ENCODE assay signal across 8 mouse cellular contexts in genomic region chr13:30974247-30974630, GRCm38 (mm10). TPM values are rescaled to one million over a fixed set of nuclear protein-coding genes. Genes with fewer than 3 reads are reported as not detected.
A peak's percentile ranks its signal among the peaks of the same experiment; 100 is the strongest.
DNase-seq lines count a peak whose midpoint lies in the region; ATAC-seq and TF ChIP-seq lines count a peak whose summit lies in the region.

No protein-coding gene starts in this region.

- peaks cover 13% of the 10 kb centered on the region for H3K4me1 ChIP-seq in thymus, adult 2 months (replicated peaks; ENCODE audit: control insufficient read depth, insufficient read depth, low read length)
- H3K4me1 ChIP-seq in liver, embryonic 11.5 days (replicated peaks; ENCODE audit: control insufficient read depth, insufficient read depth, low read length), result peaks cover 12% of the 10 kb centered on the region
- H3K4me1 ChIP-seq in stomach, postnatal 0 days (replicated peaks; ENCODE audit: control insufficient read depth, insufficient read depth), result no peaks in the 10 kb centered on the region

- H3K9ac ChIP-seq in liver, embryonic 11.5 days (ENCODE audit: low read depth, low read length), result peak overlapping the region; percentile 89
- peak overlapping the region; percentile 96; the same call in 1 of the 2 replicates for H3K9ac ChIP-seq in stomach, postnatal 0 days (ENCODE audit: low read length)

- 41% methylated on average over 5 of the region's 5 CpGs for WGBS in thymus, adult 2 months
- 19% methylated on average over 5 of the region's 5 CpGs for WGBS in liver, embryonic 11.5 days
- WGBS in stomach, postnatal 0 days, result 21% methylated on average over 5 of the region's 5 CpGs

- no peaks in the 10 kb centered on the region for H3K36me3 ChIP-seq in thymus, adult 2 months (ENCODE audit: control insufficient read depth, insufficient read depth, low read length)
- no peaks in the 10 kb centered on the region for H3K36me3 ChIP-seq in liver, embryonic 11.5 days (ENCODE audit: control insufficient read depth, insufficient read depth, low read length)
- no peaks in the 10 kb centered on the region for H3K36me3 ChIP-seq in stomach, postnatal 0 days (ENCODE audit: control insufficient read depth, insufficient read depth, low read length)

- peak; percentile 19 to 21 for DNase-seq in cerebellum, postnatal 14 days
- no peak for DNase-seq in cerebellum, adult 11 months
- DNase-seq in thymus, adult 2 months, result no peak
- DNase-seq in thymus, postnatal 10 days (ENCODE audit: low spot score in 2 of 2), result no peak
- no peak for DNase-seq in liver, embryonic 11.5 days (ENCODE audit: low spot score)
- no peak for DNase-seq in stomach, postnatal 0 days (ENCODE audit: low spot score)
- no peak for DNase-seq in adrenal gland, adult 8-10 months
- no peak for DNase-seq in spleen, postnatal 10 days (ENCODE audit: low spot score in 2 of 2)

- peak overlapping the region; percentile 63 for H3K4me2 ChIP-seq in liver, embryonic 11.5 days
- H3K4me2 ChIP-seq in stomach, postnatal 0 days (replicated peaks; ENCODE audit: low read depth), result peak overlapping the region; percentile 64

- TF ChIP-seq CTCF in thymus, adult 2 months (IDR thresholded peaks at IDR 0.05; ENCODE audit: borderline replicate concordance, control insufficient read depth, extremely low read depth, insufficient read depth, low read length, poor library complexity), result no peak
- no peak for TF ChIP-seq CTCF in stomach, postnatal 0 days (IDR thresholded peaks at IDR 0.05; ENCODE audit: low read depth)

- no peak for TF ChIP-seq EP300 in stomach, postnatal 0 days (optimal IDR thresholded peaks at IDR 0.05)

- H3K4me3 ChIP-seq in thymus, adult 2 months (ENCODE audit: control insufficient read depth, insufficient read depth, low read length), result peak overlapping the region; percentile 61
- peak overlapping the region; percentile 85 for H3K4me3 ChIP-seq in liver, embryonic 11.5 days (ENCODE audit: low read depth, low read length)
- H3K4me3 ChIP-seq in stomach, postnatal 0 days (ENCODE audit: low read depth, low read length), result peak overlapping the region; percentile 97

- TF ChIP-seq POLR2A in thymus, adult 2 months (IDR thresholded peaks at IDR 0.05; ENCODE audit: control insufficient read depth, extremely low read depth, insufficient read depth, low read length, poor library complexity), result no peak

- no peak overlapping the region for H3K27ac ChIP-seq in thymus, adult 2 months (ENCODE audit: control insufficient read depth, insufficient read depth, low read length)
- no peak overlapping the region for H3K27ac ChIP-seq in liver, embryonic 11.5 days (ENCODE audit: low read depth, low read length)
- H3K27ac ChIP-seq in stomach, postnatal 0 days (replicated peaks), result no peak overlapping the region

- H3K27me3 ChIP-seq in thymus, adult 2 months (ENCODE audit: control insufficient read depth, insufficient read depth, low read length), result no peaks in the 10 kb centered on the region
- no peaks in the 10 kb centered on the region for H3K27me3 ChIP-seq in liver, embryonic 11.5 days (replicated peaks; ENCODE audit: control insufficient read depth, insufficient read depth, low read length)
- H3K27me3 ChIP-seq in stomach, postnatal 0 days (ENCODE audit: control insufficient read depth, insufficient read depth, low read length), result no peaks in the 10 kb centered on the region

- no peaks in the 10 kb centered on the region for H3K9me3 ChIP-seq in liver, embryonic 11.5 days (ENCODE audit: control insufficient read depth, low read length)
- no peaks in the 10 kb centered on the region for H3K9me3 ChIP-seq in stomach, postnatal 0 days (ENCODE audit: control insufficient read depth, low read length)

- peak; percentile 26; the same call in 1 of the 2 replicates for ATAC-seq in liver, embryonic 11.5 days (replicated peaks; ENCODE audit: low FRiP score)
- ATAC-seq in stomach, postnatal 0 days (ENCODE audit: low FRiP score, low TSS enrichment), result peak; percentile 41

RNA-seq across cellular contexts. Expression of gene Gm5447, which starts 0.2 kb away (rescaled TPM):
- not detected in 2 replicates for polyA plus RNA-seq in thymus, adult 2 months (2012; rRNA removed)
- polyA plus RNA-seq in liver, embryonic 11.5 days (2014; fragmentation: Nextera tagmentation; extraction: Ambion mirVana), result not detected in 2 replicates
- polyA plus RNA-seq in stomach, postnatal 0 days (2015; fragmentation: Nextera tagmentation; extraction: Ambion mirVana), result 0.07 TPM in 1 of 2 replicates, not detected in the other
- under 1 TPM in 2 of 4 experiments, not detected in 2; 0.15 to 0.31 TPM for total RNA-seq in adrenal gland, adult 8-10 months (2022)

RNA-seq across cellular contexts. Expression of gene Exoc2, which starts 0.3 kb away (rescaled TPM):
- 25.7 and 25.9 TPM in 2 replicates for polyA plus RNA-seq in thymus, adult 2 months (2012; rRNA removed)
- 28.4 and 32.9 TPM in 2 replicates for polyA plus RNA-seq in liver, embryonic 11.5 days (2014; fragmentation: Nextera tagmentation; extraction: Ambion mirVana)
- polyA plus RNA-seq in stomach, postnatal 0 days (2015; fragmentation: Nextera tagmentation; extraction: Ambion mirVana), result 12.7 and 13.2 TPM in 2 replicates
- 10 to 100 TPM; 36.2 to 48.8 (median 41.6) TPM for total RNA-seq in adrenal gland, adult 8-10 months (2022)

RNA-seq across cellular contexts. Expression of gene Hus1b, which starts 26.7 kb away (rescaled TPM):
- polyA plus RNA-seq in thymus, adult 2 months (2012; rRNA removed), result 0.77 and 1.1 TPM in 2 replicates
- polyA plus RNA-seq in liver, embryonic 11.5 days (2014; fragmentation: Nextera tagmentation; extraction: Ambion mirVana), result 0.21 TPM in 1 of 2 replicates, not detected in the other
- polyA plus RNA-seq in stomach, postnatal 0 days (2015; fragmentation: Nextera tagmentation; extraction: Ambion mirVana), result not detected in 2 replicates
- 1 to 10 TPM in 1 of 4 experiments, under 1 TPM in 3; 0.35 to 1.2 (median 0.59) TPM for total RNA-seq in adrenal gland, adult 8-10 months (2022)

Comparison
In these comparisons a context has a peak if more than half of its experiments do, and no peak if none do; other contexts are left out.
1. DNase-seq: peak in cerebellum, postnatal 14 days (2 of 2); none in cerebellum, adult 11 months (single experiment), thymus, adult 2 months (single experiment), thymus, postnatal 10 days (0 of 2), liver, embryonic 11.5 days (single experiment), stomach, postnatal 0 days (single experiment), adrenal gland, adult 8-10 months (single experiment) and spleen, postnatal 10 days (0 of 2).
2. Peak in every context shown above with its lines, with median percentiles within 50 percentile points of each other: H3K4me3 ChIP-seq.